Mouse (Mus musculus): ENCODE measurements around the gene St7l. TPM values are rescaled to one million over a fixed set of nuclear protein-coding genes. Genes with fewer than 3 reads are reported as not detected.

Gene St7l
- polyA plus RNA-seq, 1 experiment: 4.5 TPM

DNA sequence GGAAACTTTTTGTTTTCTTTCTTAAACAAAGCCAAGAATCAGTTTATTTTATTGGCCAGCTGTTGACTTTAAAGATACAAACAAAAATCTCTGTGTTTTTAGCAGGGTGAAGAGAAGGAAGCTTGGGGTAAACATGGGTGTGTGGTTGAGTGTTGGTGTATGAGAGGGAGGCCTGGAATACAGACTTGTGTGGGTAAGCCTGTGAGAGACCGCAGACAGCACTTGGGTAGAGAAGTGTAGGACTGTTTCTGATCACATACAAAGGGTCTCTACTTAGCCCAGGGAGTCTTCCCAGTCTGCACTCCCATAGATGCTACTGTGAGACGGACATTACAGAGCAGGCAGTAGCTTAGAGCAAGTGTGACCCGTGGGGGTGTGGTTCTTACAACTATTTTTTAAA lies 24.8 kb downstream of the St7l start:
- Histone ChIP-seq H3K27me3 (ENCODE audit: control insufficient read depth, insufficient read depth, low read length) (no peaks in the 10 kb centered on the region), H3K4me1 (ENCODE audit: control insufficient read depth, insufficient read depth, insufficient read length) (no peaks in the 10 kb centered on the region), H3K4me3 (ENCODE audit: extremely low read depth, insufficient read depth, insufficient read length) (no peak overlapping the region), H3K27ac (ENCODE audit: insufficient read depth, low read length) (no peak overlapping the region), H3K36me3 (ENCODE audit: control insufficient read depth, insufficient read depth, low read length) (peaks cover 4% of the 10 kb centered on the region; the same call in 1 of the 2 replicates)
- no peak for DNase-seq (ENCODE audit: low read depth in 1 of 2, low spot score in 2 of 2)
- no peak for TF ChIP-seq POLR2A (IDR thresholded peaks at IDR 0.05; ENCODE audit: low read depth, low read length)
- no peak for TF ChIP-seq CTCF (IDR thresholded peaks at IDR 0.05; ENCODE audit: extremely low read depth, insufficient read depth, insufficient read length, insufficient replicate concordance)
- 95% methylated on average over 3 of the region's 3 CpGs for WGBS

DNA sequence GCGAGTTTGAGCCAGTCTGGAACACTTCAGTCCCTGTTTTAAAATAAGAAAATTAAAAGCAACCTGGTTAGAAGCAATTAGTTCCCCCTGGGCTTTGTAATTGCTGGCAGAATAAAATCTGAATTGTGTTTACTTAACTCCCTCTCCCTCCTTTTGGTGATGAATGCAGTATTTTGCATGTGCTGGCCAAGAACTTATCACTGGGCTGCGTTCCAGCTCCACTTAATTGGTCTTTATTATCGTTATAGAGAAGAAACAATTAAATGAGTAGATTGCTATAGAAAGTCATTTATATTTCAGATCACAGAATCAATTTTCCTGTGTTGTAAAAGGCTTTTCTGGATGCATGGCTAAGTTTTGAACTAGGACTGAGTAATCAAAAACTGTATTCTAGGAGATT lies 32.3 kb downstream of the St7l start:
- no peaks in the 10 kb centered on the region for H3K4me1 ChIP-seq (ENCODE audit: control insufficient read depth, insufficient read depth, insufficient read length)
- TF ChIP-seq CTCF (IDR thresholded peaks at IDR 0.05; ENCODE audit: extremely low read depth, insufficient read depth, insufficient read length, insufficient replicate concordance): no peak
- no peak for TF ChIP-seq POLR2A (IDR thresholded peaks at IDR 0.05; ENCODE audit: low read depth, low read length)
- WGBS: 91% methylated on average over 3 of the region's 3 CpGs
- no peaks in the 10 kb centered on the region for H3K27me3 ChIP-seq (ENCODE audit: control insufficient read depth, insufficient read depth, low read length)
- H3K27ac ChIP-seq (ENCODE audit: insufficient read depth, low read length): no peak overlapping the region
- no peak for DNase-seq (ENCODE audit: low read depth in 1 of 2, low spot score in 2 of 2)
- no peak overlapping the region for H3K4me3 ChIP-seq (ENCODE audit: extremely low read depth, insufficient read depth, insufficient read length)
- H3K36me3 ChIP-seq (ENCODE audit: control insufficient read depth, insufficient read depth, low read length): peaks cover 7% of the 10 kb centered on the region

DNA sequence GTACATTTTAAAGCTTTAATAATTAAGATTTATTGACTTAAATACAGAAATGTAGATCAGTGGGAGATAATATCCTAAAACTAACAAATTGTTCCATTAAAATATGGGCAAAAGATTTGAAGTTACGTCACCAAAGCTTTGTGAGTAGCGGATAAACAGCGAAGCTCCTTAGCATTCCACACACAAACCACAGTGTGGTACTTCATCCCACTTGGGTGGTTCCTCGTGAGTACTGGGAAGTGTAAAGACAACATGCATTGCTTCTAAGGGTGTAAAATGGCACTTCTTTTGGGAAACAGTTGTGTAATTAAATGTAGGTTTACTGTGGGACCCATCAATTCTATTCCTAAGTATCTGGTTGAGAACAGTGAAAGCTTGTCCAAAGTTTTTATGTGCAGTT lies 37.3 kb downstream of the St7l start:
- Histone ChIP-seq H3K27ac (ENCODE audit: insufficient read depth, low read length) (no peak overlapping the region), H3K36me3 (ENCODE audit: control insufficient read depth, insufficient read depth, low read length) (peaks cover 4% of the 10 kb centered on the region)
- 93% methylated on average over 4 of the region's 4 CpGs for WGBS

DNA sequence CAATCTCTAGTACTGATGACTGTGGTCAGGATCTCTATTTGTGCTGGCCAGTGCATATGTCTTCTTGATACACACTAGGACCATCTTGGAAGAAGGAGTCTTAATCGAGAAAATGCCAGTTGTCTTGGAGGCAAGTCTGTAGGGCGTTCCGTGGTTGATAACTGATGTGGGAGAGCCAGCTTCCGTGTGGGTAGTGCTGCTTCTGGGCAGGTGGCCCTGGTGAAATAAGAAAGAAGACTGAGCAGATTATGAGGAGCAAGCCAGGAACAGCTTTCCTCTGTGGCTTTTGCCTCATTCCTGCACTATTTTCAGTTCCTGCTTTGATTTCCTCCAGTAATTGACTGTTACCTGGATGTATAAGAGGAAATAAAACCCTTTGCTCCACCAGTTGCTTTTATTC lies 41.6 kb downstream of the St7l start:
- no peaks in the 10 kb centered on the region for H3K4me1 ChIP-seq (ENCODE audit: control insufficient read depth, insufficient read depth, insufficient read length)
- 89% methylated on average over 4 of the region's 4 CpGs for WGBS
- no peak overlapping the region for H3K4me3 ChIP-seq (ENCODE audit: extremely low read depth, insufficient read depth, insufficient read length)
- H3K27ac ChIP-seq (ENCODE audit: insufficient read depth, low read length): no peak overlapping the region
- no peak for DNase-seq (ENCODE audit: low read depth in 1 of 2, low spot score in 2 of 2)
- peaks cover 1% of the 10 kb centered on the region; the same call in 1 of the 2 replicates for H3K36me3 ChIP-seq (ENCODE audit: control insufficient read depth, insufficient read depth, low read length)
- no peaks in the 10 kb centered on the region for H3K27me3 ChIP-seq (ENCODE audit: control insufficient read depth, insufficient read depth, low read length)
- TF ChIP-seq POLR2A (IDR thresholded peaks at IDR 0.05; ENCODE audit: low read depth, low read length) (no peak), CTCF (IDR thresholded peaks at IDR 0.05; ENCODE audit: extremely low read depth, insufficient read depth, insufficient read length, insufficient replicate concordance) (no peak)

More for the DNA sequence above, 37.3 kb downstream of the St7l start:
- DNase-seq (ENCODE audit: low read depth in 1 of 2, low spot score in 2 of 2): no peak
- Histone ChIP-seq H3K4me3 (ENCODE audit: extremely low read depth, insufficient read depth, insufficient read length) (no peak overlapping the region), H3K27me3 (ENCODE audit: control insufficient read depth, insufficient read depth, low read length) (no peaks in the 10 kb centered on the region), H3K4me1 (ENCODE audit: control insufficient read depth, insufficient read depth, insufficient read length) (no peaks in the 10 kb centered on the region)
- TF ChIP-seq POLR2A (IDR thresholded peaks at IDR 0.05; ENCODE audit: low read depth, low read length) (no peak), CTCF (IDR thresholded peaks at IDR 0.05; ENCODE audit: extremely low read depth, insufficient read depth, insufficient read length, insufficient replicate concordance) (no peak)

DNA sequence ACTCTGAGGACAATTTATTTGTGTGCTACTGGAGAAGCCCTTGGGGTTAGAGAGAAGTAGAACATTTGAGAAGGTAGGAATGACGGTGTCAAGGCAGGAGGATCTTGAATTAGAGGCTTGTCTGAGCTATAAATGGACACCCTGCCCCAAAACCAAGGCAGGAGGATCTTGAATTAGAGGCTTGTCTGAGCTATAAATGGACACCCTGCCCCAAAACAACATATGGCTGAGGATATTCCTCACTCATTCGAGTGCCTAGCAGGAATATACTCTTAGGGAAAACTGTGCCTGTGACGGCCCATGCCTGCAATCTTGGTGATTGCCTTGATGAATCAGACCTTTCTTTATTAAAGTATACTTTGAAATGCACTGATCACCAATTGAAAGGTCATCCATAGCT lies 42.2 kb downstream of the St7l start:
- WGBS: 94% methylated on average over 3 of the region's 3 CpGs
- Histone ChIP-seq H3K4me3 (ENCODE audit: extremely low read depth, insufficient read depth, insufficient read length) (no peak overlapping the region), H3K27me3 (ENCODE audit: control insufficient read depth, insufficient read depth, low read length) (no peaks in the 10 kb centered on the region), H3K4me1 (ENCODE audit: control insufficient read depth, insufficient read depth, insufficient read length) (no peaks in the 10 kb centered on the region), H3K27ac (ENCODE audit: insufficient read depth, low read length) (no peak overlapping the region), H3K36me3 (ENCODE audit: control insufficient read depth, insufficient read depth, low read length) (no peaks in the 10 kb centered on the region)
- no peak for TF ChIP-seq CTCF (IDR thresholded peaks at IDR 0.05; ENCODE audit: extremely low read depth, insufficient read depth, insufficient read length, insufficient replicate concordance)
- TF ChIP-seq POLR2A (IDR thresholded peaks at IDR 0.05; ENCODE audit: low read depth, low read length): no peak
- DNase-seq (ENCODE audit: low read depth in 1 of 2, low spot score in 2 of 2): no peak

DNA sequence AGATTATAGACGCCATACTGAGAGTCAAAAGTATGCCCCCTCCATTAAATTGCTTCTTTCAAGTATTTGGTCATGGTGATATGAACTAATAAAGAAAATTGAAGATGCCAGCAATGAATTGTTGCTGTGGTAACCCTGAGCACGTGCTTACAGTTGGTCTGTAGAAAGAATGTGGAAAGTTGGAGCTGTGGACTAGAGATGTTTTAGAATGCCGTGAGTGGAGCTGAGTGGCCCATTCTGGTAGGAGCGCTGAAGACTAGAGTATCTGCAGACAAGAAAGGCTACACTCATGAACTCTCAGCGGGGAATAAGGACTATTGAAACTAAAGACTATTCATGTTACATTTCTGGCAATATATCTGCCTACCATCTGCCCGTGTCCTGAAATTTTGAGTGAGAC lies 45.4 kb downstream of the St7l start:
- Histone ChIP-seq H3K27me3 (ENCODE audit: control insufficient read depth, insufficient read depth, low read length) (no peaks in the 10 kb centered on the region), H3K36me3 (ENCODE audit: control insufficient read depth, insufficient read depth, low read length) (no peaks in the 10 kb centered on the region), H3K27ac (ENCODE audit: insufficient read depth, low read length) (no peak overlapping the region), H3K4me3 (ENCODE audit: extremely low read depth, insufficient read depth, insufficient read length) (no peak overlapping the region), H3K4me1 (ENCODE audit: control insufficient read depth, insufficient read depth, insufficient read length) (no peaks in the 10 kb centered on the region)
- 94% methylated on average over 6 of the region's 6 CpGs for WGBS
- TF ChIP-seq POLR2A (IDR thresholded peaks at IDR 0.05; ENCODE audit: low read depth, low read length): no peak
- no peak for TF ChIP-seq CTCF (IDR thresholded peaks at IDR 0.05; ENCODE audit: extremely low read depth, insufficient read depth, insufficient read length, insufficient replicate concordance)
- DNase-seq (ENCODE audit: low read depth in 1 of 2, low spot score in 2 of 2): no peak

DNA sequence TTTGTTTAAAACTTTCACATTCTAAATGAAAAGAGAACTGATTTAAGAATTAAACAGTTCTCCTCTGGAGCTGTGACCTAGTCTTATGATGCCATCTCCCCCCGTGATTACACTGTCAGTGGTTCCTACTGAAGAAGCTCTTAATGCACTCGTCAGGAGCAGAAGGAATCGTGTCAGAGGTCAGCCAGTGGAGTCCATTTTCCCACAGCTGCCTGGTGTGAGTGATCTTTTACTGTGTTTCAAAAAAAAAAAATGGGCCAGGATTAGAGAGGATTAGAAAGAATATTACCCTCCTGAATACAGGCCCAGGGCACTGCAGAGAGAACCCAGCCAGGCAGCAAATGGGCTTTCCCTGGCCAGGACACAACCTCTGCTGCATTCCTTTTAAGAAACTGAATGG lies 51.2 kb downstream of the St7l start:
- Histone ChIP-seq H3K36me3 (ENCODE audit: control insufficient read depth, insufficient read depth, low read length) (no peaks in the 10 kb centered on the region), H3K4me3 (ENCODE audit: extremely low read depth, insufficient read depth, insufficient read length) (no peak overlapping the region), H3K27ac (ENCODE audit: insufficient read depth, low read length) (no peak overlapping the region), H3K27me3 (ENCODE audit: control insufficient read depth, insufficient read depth, low read length) (no peaks in the 10 kb centered on the region), H3K4me1 (ENCODE audit: control insufficient read depth, insufficient read depth, insufficient read length) (no peaks in the 10 kb centered on the region)
- no peak for DNase-seq (ENCODE audit: low read depth in 1 of 2, low spot score in 2 of 2)
- no peak for TF ChIP-seq CTCF (IDR thresholded peaks at IDR 0.05; ENCODE audit: extremely low read depth, insufficient read depth, insufficient read length, insufficient replicate concordance)
- TF ChIP-seq POLR2A (IDR thresholded peaks at IDR 0.05; ENCODE audit: low read depth, low read length): no peak
- WGBS: 88% methylated on average over 3 of the region's 3 CpGs
